Mouse (Mus musculus): ENCODE data around the gene Mslnl.

Gene Mslnl

GRCm38 (mm10) chr17:25743831-25744230 lies 8.0 kb downstream of the Mslnl start:
- in situ Hi-C loops (cut with MseI, MboI) = no loop called here

GRCm38 (mm10) chr17:25744311-25744710 lies 8.5 kb downstream of the Mslnl start:
- in situ Hi-C loops (cut with MseI, MboI) = no loop called here

- in situ Hi-C loops (cut with MseI, MboI) = no loop called here
These were observed 12.4 kb downstream of the Mslnl start for GRCm38 (mm10) chr17:25748238-25748637.

GRCm38 (mm10) chr17:25749314-25749713 lies 13.5 kb downstream of the Mslnl start:
- in situ Hi-C loops (cut with MseI, MboI) = no loop called here

- in situ Hi-C loops (cut with MseI, MboI) = no loop called here
These were observed 15.6 kb downstream of the Mslnl start for GRCm38 (mm10) chr17:25751446-25751845.

GRCm38 (mm10) chr17:25754241-25754640 lies 18.4 kb downstream of the Mslnl start, which contains the start of gene Msln:
TSS of gene Msln (minus strand) at chr17:25754378.
- in situ Hi-C loops (cut with MseI, MboI) = no loop called here

GRCm38 (mm10) chr17:25755086-25755485 lies 19.2 kb downstream of the Mslnl start:
- in situ Hi-C loops (cut with MseI, MboI) = no loop called here

- in situ Hi-C loops (cut with MseI, MboI) = no loop called here
These were observed 20.0 kb downstream of the Mslnl start for GRCm38 (mm10) chr17:25755627-25756377.

- in situ Hi-C loops (cut with MseI, MboI) = no loop called here
These were observed 20.8 kb downstream of the Mslnl start for GRCm38 (mm10) chr17:25756378-25757242.

GRCm38 (mm10) chr17:25757691-25758090 lies 21.8 kb downstream of the Mslnl start:
- in situ Hi-C loops (cut with MseI, MboI) = no loop called here

GRCm38 (mm10) chr17:25760148-25760547 lies 24.3 kb downstream of the Mslnl start:
- in situ Hi-C loops (cut with MseI, MboI) = no loop called here

- in situ Hi-C loops (cut with MseI, MboI) = no loop called here
These were observed 25.7 kb downstream of the Mslnl start for GRCm38 (mm10) chr17:25761561-25761970.

- in situ Hi-C loops (cut with MseI, MboI) = no loop called here
These were observed 26.7 kb downstream of the Mslnl start for GRCm38 (mm10) chr17:25762591-25762990.

GRCm38 (mm10) chr17:25765886-25766285 lies 30.0 kb downstream of the Mslnl start:
- in situ Hi-C loops (cut with MseI, MboI) = loop anchor here in 1 of 2 experiments (5.0 kb wide), 1 partner anchor 36 kb away; no protein-coding TSS in a partner anchor

- in situ Hi-C loops (cut with MseI, MboI) = loop anchor here in 1 of 2 experiments (5.0 kb wide), 1 partner anchor 33 kb away; no protein-coding TSS in a partner anchor
These were observed 33.5 kb downstream of the Mslnl start for GRCm38 (mm10) chr17:25769331-25769730.

GRCm38 (mm10) chr17:25773549-25774120 lies 37.8 kb downstream of the Mslnl start, which contains the start of gene Narfl:
TSS of gene Narfl (plus strand) at chr17:25773776.
- in situ Hi-C loops (cut with MseI, MboI) = no loop called here

GRCm38 (mm10) chr17:25775318-25776062 lies 39.6 kb downstream of the Mslnl start:
- in situ Hi-C loops (cut with MseI, MboI) = no loop called here

- in situ Hi-C loops (cut with MseI, MboI) = no loop called here
These were observed 42.1 kb downstream of the Mslnl start for GRCm38 (mm10) chr17:25777948-25778347.

- in situ Hi-C loops (cut with MseI, MboI) = no loop called here
These were observed 45.5 kb downstream of the Mslnl start for GRCm38 (mm10) chr17:25781339-25781738.

GRCm38 (mm10) chr17:25783086-25783485 lies 47.2 kb downstream of the Mslnl start:
- in situ Hi-C loops (cut with MseI, MboI) = no loop called here

GRCm38 (mm10) chr17:25783861-25784574 lies 48.2 kb downstream of the Mslnl start:
- in situ Hi-C loops (cut with MseI, MboI) = no loop called here
